Comparison of ENCODE assay signal across 7 mouse cellular contexts in genomic region chr6:30694209-30694608, GRCm38 (mm10). TPM values are rescaled to one million over a fixed set of nuclear protein-coding genes. Genes with fewer than 3 reads are reported as not detected.
DNase-seq lines count a peak whose midpoint lies in the region; ATAC-seq and TF ChIP-seq lines count a peak whose summit lies in the region.

No protein-coding gene starts in this region.

- H3K36me3 ChIP-seq in megakaryocyte, embryonic 14.5 days (replicated peaks; ENCODE audit: low read length) = no peaks in the 10 kb centered on the region
- H3K36me3 ChIP-seq in embryonic facial prominence, embryonic 13.5 days = no peaks in the 10 kb centered on the region
- H3K36me3 ChIP-seq in neural tube, embryonic 13.5 days = no peaks in the 10 kb centered on the region

- peak overlapping the region; percentile 95 for H3K4me3 ChIP-seq in megakaryocyte, embryonic 14.5 days (replicated peaks)
- peak overlapping the region; percentile 57 for H3K4me3 ChIP-seq in embryonic facial prominence, embryonic 13.5 days
- H3K4me3 ChIP-seq in layer of hippocampus, adult 2 months = peak overlapping the region; percentile 82
- peak overlapping the region; percentile 59 for H3K4me3 ChIP-seq in neural tube, embryonic 13.5 days

- no peak for TF ChIP-seq CTCF in layer of hippocampus, adult 2 months (conservative IDR thresholded peaks at IDR 0.05)

- peaks cover 34% of the 10 kb centered on the region for H3K4me1 ChIP-seq in megakaryocyte, embryonic 14.5 days
- peaks cover 12% of the 10 kb centered on the region for H3K4me1 ChIP-seq in embryonic facial prominence, embryonic 13.5 days
- H3K4me1 ChIP-seq in neural tube, embryonic 13.5 days (replicated peaks) = peaks cover 15% of the 10 kb centered on the region

- 0 out of 2 replicates have a peak overlapping the region, but pooled peaks have one; percentile 40 for H3K9ac ChIP-seq in embryonic facial prominence, embryonic 13.5 days
- peak overlapping the region; percentile 43; the same call in 1 of the 2 replicates for H3K9ac ChIP-seq in neural tube, embryonic 13.5 days

- peak; percentile 53 to 72 for DNase-seq in layer of hippocampus, adult 2 months (ENCODE audit: low spot score in 2 of 2)
- DNase-seq in thymus, postnatal 14 days = no peak
- DNase-seq in frontal cortex, postnatal 10 days (ENCODE audit: low spot score in 2 of 2) = no peak

- no peaks in the 10 kb centered on the region for H3K9me3 ChIP-seq in megakaryocyte, embryonic 14.5 days
- no peaks in the 10 kb centered on the region for H3K9me3 ChIP-seq in embryonic facial prominence, embryonic 13.5 days
- no peaks in the 10 kb centered on the region for H3K9me3 ChIP-seq in neural tube, embryonic 13.5 days

- ATAC-seq in megakaryocyte, adult 5-6 weeks (ENCODE audit: poor library complexity, severe bottlenecking) = no peak
- ATAC-seq in embryonic facial prominence, embryonic 13.5 days (ENCODE audit: insufficient number of reproducible peaks, insufficient read depth, low FRiP score, low TSS enrichment, low read depth) = no peak
- peak; percentile 13 for ATAC-seq in neural tube, embryonic 13.5 days (ENCODE audit: low read depth)

- H3K4me2 ChIP-seq in embryonic facial prominence, embryonic 13.5 days = peak overlapping the region; percentile 70
- peak overlapping the region; percentile 56 for H3K4me2 ChIP-seq in neural tube, embryonic 13.5 days

- WGBS in embryonic facial prominence, embryonic 13.5 days = 42% methylated on average over 6 of the region's 6 CpGs
- 35% methylated on average over 6 of the region's 6 CpGs for WGBS in neural tube, embryonic 13.5 days

- peak overlapping the region; percentile 94 for H3K27ac ChIP-seq in embryonic facial prominence, embryonic 13.5 days
- peak overlapping the region; percentile 98 for H3K27ac ChIP-seq in layer of hippocampus, adult 2 months
- peak overlapping the region; percentile 56 for H3K27ac ChIP-seq in neural tube, embryonic 13.5 days (replicated peaks)

- no peaks in the 10 kb centered on the region for H3K27me3 ChIP-seq in megakaryocyte, embryonic 14.5 days (replicated peaks)
- no peaks in the 10 kb centered on the region for H3K27me3 ChIP-seq in embryonic facial prominence, embryonic 13.5 days
- no peaks in the 10 kb centered on the region for H3K27me3 ChIP-seq in neural tube, embryonic 13.5 days

RNA-seq across cellular contexts. Expression of gene Cep41, which starts 0.7 kb away (rescaled TPM):
- polyA plus RNA-seq in megakaryocyte, embryonic 14.5 days (2012; ENCODE audit: insufficient read depth, low replicate concordance) = 13.1 and 15.8 TPM in 2 replicates
- 3.5 and 6.0 TPM in 2 replicates for total RNA-seq in megakaryocyte, adult 5-6 weeks (2015)
- total RNA-seq in megakaryocyte, adult 5-6 weeks (2017) = 2.0 and 3.1 TPM in 2 replicates
- polyA plus RNA-seq in embryonic facial prominence, embryonic 13.5 days (2015; fragmentation: Nextera tagmentation; extraction: Ambion mirVana) = 23.4 and 23.9 TPM in 2 replicates
- 1 to 10 TPM; 7.3 to 7.7 TPM for total RNA-seq in layer of hippocampus, adult 2 months (2021)
- 12.2 and 17.4 TPM in 2 replicates for polyA plus RNA-seq in neural tube, embryonic 13.5 days (2015; fragmentation: Nextera tagmentation; extraction: Ambion mirVana)

RNA-seq across cellular contexts. Expression of gene Mest, which starts 29.1 kb away (rescaled TPM):
- 48.4 and 174 TPM in 2 replicates for polyA plus RNA-seq in megakaryocyte, embryonic 14.5 days (2012; ENCODE audit: insufficient read depth, low replicate concordance)
- total RNA-seq in megakaryocyte, adult 5-6 weeks (2015) = not detected in 2 replicates
- 0.07 and 0.20 TPM in 2 replicates for total RNA-seq in megakaryocyte, adult 5-6 weeks (2017)
- 874 and 912 TPM in 2 replicates for polyA plus RNA-seq in embryonic facial prominence, embryonic 13.5 days (2015; fragmentation: Nextera tagmentation; extraction: Ambion mirVana)
- total RNA-seq in layer of hippocampus, adult 2 months (2021) = 10 to 100 TPM; 45.2 to 47.5 TPM
- polyA plus RNA-seq in neural tube, embryonic 13.5 days (2015; fragmentation: Nextera tagmentation; extraction: Ambion mirVana) = 431 and 546 TPM in 2 replicates

RNA-seq across cellular contexts. Expression of gene Cpa1, which starts 55.2 kb away (rescaled TPM):
- polyA plus RNA-seq in megakaryocyte, embryonic 14.5 days (2012; ENCODE audit: insufficient read depth, low replicate concordance) = not detected in 2 replicates
- total RNA-seq in megakaryocyte, adult 5-6 weeks (2015) = not detected in 2 replicates
- total RNA-seq in megakaryocyte, adult 5-6 weeks (2017) = not detected in 2 replicates
- 0.34 and 0.87 TPM in 2 replicates for polyA plus RNA-seq in embryonic facial prominence, embryonic 13.5 days (2015; fragmentation: Nextera tagmentation; extraction: Ambion mirVana)
- not detected for total RNA-seq in layer of hippocampus, adult 2 months (2021)
- polyA plus RNA-seq in neural tube, embryonic 13.5 days (2015; fragmentation: Nextera tagmentation; extraction: Ambion mirVana) = 0.25 and 0.52 TPM in 2 replicates

Comparison
In these comparisons a context has a peak if more than half of its experiments do, and no peak if none do; other contexts are left out.
1. DNase-seq: peak in layer of hippocampus, adult 2 months (2 of 2); none in thymus, postnatal 14 days (single experiment) and frontal cortex, postnatal 10 days (0 of 2).
2. Peak in every context shown above with its lines, with median percentiles within 50 percentile points of each other: H3K4me3 ChIP-seq and H3K27ac ChIP-seq.